Mouse (Mus musculus) forebrain, embryonic 15.5 days (tissue): ENCODE data around the gene Apol10b. TPM values are rescaled to one million over a fixed set of nuclear protein-coding genes. Genes with fewer than 3 reads are reported as not detected.
"Not testable (repeated sequence)": the region's sequence is repeated elsewhere in the genome, so short reads cannot be mapped to it uniquely, and the experiment has no call there.

Experiments used
- ATAC-seq: fragments of 200-750 bp; cut with Nextera tagmentation; replicated peaks from 2 replicates; pipeline ENCODE4 v1.8.0; 2017; ENCODE audit warnings: mild to moderate bottlenecking, moderate TSS enrichment, moderate library complexity
- H3K27ac ChIP-seq: fragments of 300-500 bp; sonication (generic); replicated peaks from 2 replicates; pipeline ENCODE4 v1.5.1; 2015; ENCODE audit warnings: mild to moderate bottlenecking, inconsistent platforms
- H3K27me3 ChIP-seq: fragments of 300-500 bp; sonication (generic); 2 replicates; pipeline ENCODE4 v1.6.1; 2015; ENCODE audit warnings: inconsistent platforms
- H3K36me3 ChIP-seq: fragments of 300-500 bp; sonication (generic); 2 replicates; pipeline ENCODE4 v1.6.1; 2015; ENCODE audit warnings: mild to moderate bottlenecking, inconsistent platforms
- H3K4me1 ChIP-seq: fragments of 300-500 bp; sonication (generic); 2 replicates; pipeline ENCODE4 v1.6.1; 2015; ENCODE audit warnings: inconsistent platforms
- H3K4me2 ChIP-seq: fragments of 300-500 bp; sonication (generic); replicated peaks from 2 replicates; pipeline ENCODE4 v1.6.1; 2015; ENCODE audit warnings: mild to moderate bottlenecking, inconsistent platforms
- H3K4me3 ChIP-seq: fragments of 300-500 bp; sonication (generic); 2 replicates; pipeline ENCODE4 v1.5.1; 2015; ENCODE audit warnings: mild to moderate bottlenecking, inconsistent platforms
- H3K9ac ChIP-seq: fragments of 300-500 bp; sonication (generic); replicated peaks from 2 replicates; pipeline ENCODE4 v1.6.1; 2015; ENCODE audit warnings: mild to moderate bottlenecking, inconsistent platforms
- H3K9me3 ChIP-seq: fragments of 300-500 bp; sonication (generic); 2 replicates; pipeline ENCODE4 v1.6.1; 2016; ENCODE audit warnings: inconsistent platforms
- WGBS: fragments of 180-500 bp; shearing (Covaris S2); methylation state at CpG from one replicate; pipeline ENCODE4 v1.1.7; 2015; ENCODE audit warnings: mixed read lengths; 5-methylcytosine and 5-hydroxymethylcytosine counted together
- polyA plus RNA-seq: library from polyadenylated mRNA; unstranded; fragments of >200 nt; fragmentation: Nextera tagmentation; extraction: Ambion mirVana; gene quantifications from 2 replicates; pipeline ENCODE4 v1.2.1, GENCODE M21; 2015

The Apol10b gene
- polyA plus RNA-seq: not detected in 2 replicates

DNA sequence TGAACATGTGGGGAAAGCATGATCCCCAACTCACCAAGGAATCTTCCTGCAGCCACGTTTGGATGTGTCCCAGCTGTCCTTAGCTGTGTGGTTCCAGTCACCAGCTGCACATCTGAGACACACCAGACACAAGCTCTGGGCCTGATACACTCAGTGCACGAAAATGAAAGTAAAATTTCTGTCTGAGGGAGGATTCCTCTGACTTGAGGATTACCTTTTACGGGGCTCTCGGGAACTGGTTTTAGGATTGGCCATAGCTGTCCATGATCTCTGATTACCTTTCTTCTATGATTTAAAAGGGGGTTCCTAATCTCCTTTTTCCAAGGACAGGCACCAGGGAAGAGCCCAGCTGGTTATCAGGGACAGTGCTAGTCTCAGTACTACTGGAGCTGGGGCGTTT, at the start of gene Apol10b:
TSS of gene Apol10b (minus strand) at position 165 of the 400 bp plus-strand sequence.
- Histone ChIP-seq H3K4me2 (no peak within 1 kb of the TSS), H3K9me3 (no peaks in the 10 kb centered on the region), H3K27ac (no peak within 1 kb of the TSS), H3K9ac (no peak within 1 kb of the TSS), H3K27me3 (no peaks in the 10 kb centered on the region), H3K4me1 (no peaks in the 10 kb centered on the region), H3K36me3 (no peaks in the 10 kb centered on the region), H3K4me3 (no peak within 1 kb of the TSS)
- 65% methylated on average over 5 of the region's 5 CpGs for WGBS
- no peak for ATAC-seq

DNA sequence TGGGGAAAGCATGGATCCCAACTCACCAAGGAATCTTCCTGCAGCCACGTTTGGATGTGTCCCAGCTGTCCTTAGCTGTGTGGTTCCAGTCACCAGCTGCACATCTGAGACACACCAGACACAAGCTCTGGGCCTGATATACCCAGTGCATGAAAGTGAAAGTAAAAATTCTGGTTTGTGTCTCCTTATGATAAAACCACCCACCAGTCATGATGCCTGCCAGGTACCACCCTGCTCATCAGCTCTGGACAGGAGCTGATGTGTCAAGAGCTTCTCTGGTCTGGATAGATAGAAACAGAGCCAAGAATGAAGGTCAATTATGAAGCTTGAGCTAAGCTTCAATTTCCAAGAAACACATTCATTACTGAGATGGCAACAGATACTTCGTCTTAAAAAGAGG, 47.3 kb upstream of the Apol10b start, which contains the start of gene Apol11b:
TSS of gene Apol11b (minus strand) at position 111 of the 400 bp plus-strand sequence.
- H3K4me3 ChIP-seq, H3K4me1 ChIP-seq, H3K27ac ChIP-seq, H3K9me3 ChIP-seq, ATAC-seq, H3K27me3 ChIP-seq, H3K9ac ChIP-seq, H3K36me3 ChIP-seq, H3K4me2 ChIP-seq: not testable (repeated sequence)
- 80% methylated on average over 2 of the region's 2 CpGs for WGBS

DNA sequence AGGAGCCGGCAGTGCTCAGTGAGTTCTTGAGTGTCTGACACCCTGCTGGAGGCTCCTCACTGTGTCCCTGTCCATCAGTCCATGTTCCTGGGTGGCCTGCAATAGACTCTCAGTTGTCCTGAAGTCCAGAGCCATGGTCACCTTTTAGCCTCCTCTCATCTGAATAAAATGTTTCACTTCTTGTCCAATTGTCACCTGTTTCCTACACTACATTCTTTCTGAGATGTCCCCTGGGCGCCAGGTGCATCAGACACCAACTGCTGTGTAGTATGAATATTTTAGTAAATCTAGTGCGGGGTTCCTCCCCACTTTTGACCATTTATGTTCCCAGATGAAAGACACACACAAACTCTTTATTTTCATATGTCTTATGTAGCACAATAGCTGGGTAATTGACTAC, 33.9 kb upstream of the Apol10b start:
- H3K4me2 ChIP-seq, H3K9ac ChIP-seq, H3K9me3 ChIP-seq, H3K4me3 ChIP-seq, H3K27me3 ChIP-seq, H3K4me1 ChIP-seq, H3K36me3 ChIP-seq, H3K27ac ChIP-seq, ATAC-seq: not testable (repeated sequence)
- 79% methylated on average over 3 of the region's 3 CpGs for WGBS

DNA sequence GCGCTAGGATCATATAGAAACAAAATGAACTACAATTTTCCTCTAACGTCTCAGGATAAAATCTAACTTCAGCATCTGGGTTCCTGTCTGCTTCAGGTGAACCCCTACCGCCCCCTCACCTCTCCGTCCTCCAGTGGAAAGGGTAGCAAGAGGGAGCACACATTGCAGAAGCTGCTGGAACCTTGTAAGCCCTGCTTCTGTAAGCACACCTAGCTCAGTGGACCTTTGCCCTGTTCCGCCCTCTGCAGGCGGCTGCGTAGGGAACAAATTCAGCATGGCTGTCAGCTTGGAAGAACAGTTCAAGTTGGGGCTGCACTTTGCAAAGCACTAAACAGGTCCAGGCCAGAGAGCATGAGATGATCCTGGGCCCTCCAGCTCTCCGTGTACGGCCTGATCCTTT, 32.7 kb upstream of the Apol10b start:
- H3K4me2 ChIP-seq, H3K4me3 ChIP-seq, ATAC-seq, H3K9me3 ChIP-seq, H3K27me3 ChIP-seq, H3K27ac ChIP-seq, H3K4me1 ChIP-seq, H3K9ac ChIP-seq, H3K36me3 ChIP-seq: not testable (repeated sequence)
- WGBS: 65% methylated on average over 9 of the region's 9 CpGs

DNA sequence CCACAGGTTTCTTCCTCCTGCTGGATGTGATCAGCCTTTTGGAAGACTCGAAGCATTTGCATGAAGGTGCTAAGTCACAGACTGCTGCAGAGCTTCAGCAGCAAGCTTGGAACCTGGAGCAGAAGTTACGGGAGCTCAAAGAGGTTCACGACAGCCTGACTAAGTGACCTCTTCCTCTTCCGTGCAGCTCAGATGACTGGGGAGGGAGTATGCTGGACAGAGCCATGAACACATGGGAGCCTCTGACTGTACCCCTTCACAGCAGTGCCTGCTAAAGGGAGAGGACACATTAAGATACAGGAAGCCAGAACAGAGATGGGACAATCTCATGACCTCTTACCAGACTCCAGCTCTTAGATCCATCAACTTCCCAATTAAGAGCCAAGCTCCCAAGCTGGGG, 30.5 kb upstream of the Apol10b start:
- WGBS: 90% methylated on average over 4 of the region's 4 CpGs
- ATAC-seq, H3K36me3 ChIP-seq, H3K4me1 ChIP-seq, H3K27me3 ChIP-seq, H3K4me2 ChIP-seq, H3K27ac ChIP-seq, H3K9me3 ChIP-seq, H3K9ac ChIP-seq, H3K4me3 ChIP-seq: not testable (repeated sequence)

GRCm38 (mm10) chr15:77624710-77625109, 28.8 kb upstream of the Apol10b start:
- no peaks in the 10 kb centered on the region for H3K27me3 ChIP-seq
- no peak for ATAC-seq
- 94% methylated on average over 1 of the region's 1 CpGs for WGBS
- H3K4me1 ChIP-seq: no peaks in the 10 kb centered on the region
- no peak overlapping the region for H3K4me2 ChIP-seq
- no peaks in the 10 kb centered on the region for H3K36me3 ChIP-seq
- H3K9me3 ChIP-seq: no peaks in the 10 kb centered on the region
- H3K4me3 ChIP-seq: no peak overlapping the region
- no peak overlapping the region for H3K27ac ChIP-seq
- H3K9ac ChIP-seq: no peak overlapping the region

DNA sequence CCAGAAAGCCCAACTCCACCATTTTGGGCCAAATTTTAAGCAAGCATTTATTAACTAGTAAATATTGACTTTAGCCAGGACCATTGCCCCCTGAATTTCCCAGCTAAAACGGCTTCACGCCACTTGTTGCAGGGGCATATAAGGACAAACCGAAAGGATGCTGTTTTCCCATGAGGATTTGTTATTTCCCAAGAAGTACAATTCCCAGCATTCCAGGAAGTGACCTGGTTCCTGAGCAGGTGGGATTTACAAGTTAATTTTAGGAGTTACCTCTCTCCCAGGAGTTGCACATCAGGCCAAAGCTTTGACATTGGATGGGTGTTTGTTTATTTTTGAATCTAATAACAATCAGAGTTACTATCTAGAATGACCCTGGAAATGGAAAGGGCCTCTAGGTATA, 10.1 kb upstream of the Apol10b start:
- Histone ChIP-seq H3K4me3 (no peak overlapping the region), H3K9ac (no peak overlapping the region), H3K27ac (no peak overlapping the region), H3K4me1 (no peaks in the 10 kb centered on the region), H3K36me3 (no peaks in the 10 kb centered on the region), H3K9me3 (no peaks in the 10 kb centered on the region), H3K27me3 (no peaks in the 10 kb centered on the region), H3K4me2 (no peak overlapping the region)
- WGBS: 97% methylated on average over 3 of the region's 3 CpGs
- no peak for ATAC-seq

- no peak within 1 kb of the TSS for H3K4me3 ChIP-seq
- H3K27me3 ChIP-seq: no peaks in the 10 kb centered on the region
- no peak for ATAC-seq
- no peak within 1 kb of the TSS for H3K9ac ChIP-seq
- 81% methylated on average over 1 of the region's 1 CpGs for WGBS
- no peak within 1 kb of the TSS for H3K4me2 ChIP-seq
- no peaks in the 10 kb centered on the region for H3K4me1 ChIP-seq
- H3K36me3 ChIP-seq: no peaks in the 10 kb centered on the region
- no peaks in the 10 kb centered on the region for H3K9me3 ChIP-seq
- H3K27ac ChIP-seq: no peak within 1 kb of the TSS
These were observed 3.0 kb upstream of the Apol10b start, which contains the start of gene Gm36245 for GRCm38 (mm10) chr15:77598958-77599357. Gene Gm36245, plus strand, starts transcription at chr15:77599258.

DNA sequence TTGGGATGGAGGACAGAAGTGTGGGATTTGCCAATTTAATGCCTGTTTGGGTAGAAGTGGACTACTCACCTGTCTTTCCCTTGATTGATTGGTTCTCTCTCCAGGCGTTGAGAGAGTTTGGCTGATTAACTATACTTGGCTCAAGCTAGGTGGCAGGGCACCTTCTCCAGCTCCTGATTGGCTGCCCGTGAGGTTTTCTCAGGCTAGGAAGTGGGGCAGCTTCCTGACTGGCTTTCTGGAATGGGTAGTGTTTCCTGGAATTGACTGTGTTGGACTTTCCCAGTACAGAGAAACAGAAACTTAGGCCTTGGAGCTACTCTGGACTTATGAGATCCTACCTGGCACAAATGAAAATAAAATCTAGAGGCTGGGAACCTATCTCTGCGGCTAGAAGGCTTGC, 2.5 kb upstream of the Apol10b start:
- no peak for ATAC-seq
- H3K36me3 ChIP-seq: no peaks in the 10 kb centered on the region
- 85% methylated on average over 3 of the region's 3 CpGs for WGBS
- no peaks in the 10 kb centered on the region for H3K9me3 ChIP-seq
- no peaks in the 10 kb centered on the region for H3K27me3 ChIP-seq
- H3K4me1 ChIP-seq: no peaks in the 10 kb centered on the region
- H3K4me2 ChIP-seq: no peak overlapping the region
- no peak overlapping the region for H3K27ac ChIP-seq
- no peak overlapping the region for H3K4me3 ChIP-seq
- H3K9ac ChIP-seq: no peak overlapping the region

DNA sequence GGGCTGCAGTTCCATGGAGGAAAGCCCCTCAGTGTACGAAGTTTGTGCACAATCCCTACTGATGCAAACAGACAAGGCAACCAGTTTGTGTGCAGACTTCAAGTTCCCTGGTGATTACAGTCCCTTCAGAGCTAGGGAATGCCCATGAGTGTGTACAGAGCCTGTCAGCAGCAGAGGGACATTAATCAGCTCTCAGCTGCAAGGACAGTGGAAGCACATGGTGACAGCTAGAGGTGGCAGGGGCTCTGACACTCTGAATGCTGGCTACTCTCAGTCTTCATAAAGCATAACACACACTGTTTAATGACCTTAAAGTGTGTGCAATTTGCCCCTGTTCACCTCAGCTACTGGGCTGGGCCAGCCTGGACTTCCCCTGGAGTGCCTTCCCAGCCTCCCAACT, 2.4 kb downstream of the Apol10b start:
- 63% methylated on average over 1 of the region's 1 CpGs for WGBS
- no peaks in the 10 kb centered on the region for H3K4me1 ChIP-seq
- no peak overlapping the region for H3K4me3 ChIP-seq
- no peak overlapping the region for H3K9ac ChIP-seq
- ATAC-seq: no peak
- H3K9me3 ChIP-seq: no peaks in the 10 kb centered on the region
- no peak overlapping the region for H3K27ac ChIP-seq
- H3K4me2 ChIP-seq: no peak overlapping the region
- no peaks in the 10 kb centered on the region for H3K27me3 ChIP-seq
- no peaks in the 10 kb centered on the region for H3K36me3 ChIP-seq

DNA sequence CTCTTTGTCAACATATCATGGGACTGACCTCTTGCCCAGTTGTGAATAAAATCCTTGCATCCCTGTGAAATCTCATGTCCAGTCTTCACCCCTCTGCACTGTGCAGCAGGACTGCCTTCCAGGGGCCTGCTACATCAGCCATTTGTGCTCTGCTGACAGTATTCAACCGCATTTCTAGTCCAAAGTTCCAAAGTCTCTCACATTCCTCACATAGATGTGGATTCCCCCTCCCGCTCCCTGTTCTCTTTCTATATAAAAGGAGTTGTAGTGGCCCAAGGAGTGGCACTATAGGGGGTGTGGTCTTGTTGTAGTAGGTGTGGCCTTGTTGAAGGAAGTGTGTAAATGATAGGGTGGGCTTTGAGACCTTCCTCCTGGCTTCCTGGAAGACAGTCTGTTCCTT, 5.0 kb downstream of the Apol10b start:
- Histone ChIP-seq H3K27ac (no peak overlapping the region), H3K4me2 (no peak overlapping the region), H3K4me3 (no peak overlapping the region), H3K27me3 (no peaks in the 10 kb centered on the region), H3K9ac (no peak overlapping the region), H3K36me3 (no peaks in the 10 kb centered on the region), H3K9me3 (no peaks in the 10 kb centered on the region), H3K4me1 (no peaks in the 10 kb centered on the region)
- WGBS: 66% methylated on average over 2 of the region's 2 CpGs
- ATAC-seq: no peak

DNA sequence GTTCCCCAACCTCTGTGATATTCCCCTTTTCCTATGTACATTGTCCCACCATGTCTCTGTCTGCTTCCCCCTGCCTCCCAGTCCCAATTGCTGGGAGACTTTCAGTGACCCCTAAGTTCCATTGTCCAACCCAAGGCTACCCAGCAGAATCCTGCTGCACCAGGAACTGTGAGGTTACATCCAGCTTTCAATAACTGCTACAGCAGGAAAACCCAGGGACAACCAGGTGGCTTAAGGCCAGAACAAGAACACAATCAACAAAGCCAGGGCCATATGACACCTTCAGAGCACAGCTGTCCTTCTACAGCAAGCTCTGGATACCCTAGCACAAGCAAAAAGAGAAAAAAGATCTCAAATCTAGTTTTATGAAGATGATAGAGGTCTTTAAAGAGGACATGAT, 6.9 kb downstream of the Apol10b start:
- Histone ChIP-seq H3K36me3 (no peaks in the 10 kb centered on the region), H3K27me3 (no peaks in the 10 kb centered on the region), H3K9me3 (no peaks in the 10 kb centered on the region), H3K4me1 (no peaks in the 10 kb centered on the region), H3K4me2 (no peak overlapping the region), H3K9ac (no peak overlapping the region), H3K27ac (no peak overlapping the region), H3K4me3 (no peak overlapping the region)
- no peak for ATAC-seq

DNA sequence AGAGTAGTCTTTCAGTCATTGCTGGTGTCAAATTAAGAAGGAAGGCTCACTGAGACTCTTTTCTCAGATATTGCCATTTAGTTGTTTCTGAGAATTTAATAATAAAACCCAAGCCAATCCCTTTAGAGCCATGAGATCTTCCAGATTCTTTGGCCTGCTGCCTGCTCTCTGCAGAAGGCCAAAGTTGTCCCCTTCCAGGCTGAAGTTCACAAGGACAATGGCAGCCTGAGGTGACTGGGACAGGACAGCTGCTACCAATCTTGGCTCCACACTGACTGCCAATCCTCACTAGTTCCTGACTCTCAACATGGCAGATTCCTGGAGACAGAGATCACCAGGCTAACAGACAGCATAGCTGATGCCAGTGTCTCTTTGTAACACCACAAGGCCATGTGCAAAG, 8.9 kb downstream of the Apol10b start:
- H3K4me3 ChIP-seq: no peak overlapping the region
- H3K27me3 ChIP-seq: no peaks in the 10 kb centered on the region
- H3K27ac ChIP-seq: no peak overlapping the region
- no peak for ATAC-seq
- no peak overlapping the region for H3K9ac ChIP-seq
- no peaks in the 10 kb centered on the region for H3K9me3 ChIP-seq
- no peaks in the 10 kb centered on the region for H3K36me3 ChIP-seq
- H3K4me1 ChIP-seq: no peaks in the 10 kb centered on the region
- H3K4me2 ChIP-seq: no peak overlapping the region
